Mouse (Mus musculus): ENCODE data around the gene Plscr5.
"Not testable (repeated sequence)": the region's sequence is repeated elsewhere in the genome, so short reads cannot be mapped to it uniquely, and the experiment has no call there.

The Plscr5 gene

DNA sequence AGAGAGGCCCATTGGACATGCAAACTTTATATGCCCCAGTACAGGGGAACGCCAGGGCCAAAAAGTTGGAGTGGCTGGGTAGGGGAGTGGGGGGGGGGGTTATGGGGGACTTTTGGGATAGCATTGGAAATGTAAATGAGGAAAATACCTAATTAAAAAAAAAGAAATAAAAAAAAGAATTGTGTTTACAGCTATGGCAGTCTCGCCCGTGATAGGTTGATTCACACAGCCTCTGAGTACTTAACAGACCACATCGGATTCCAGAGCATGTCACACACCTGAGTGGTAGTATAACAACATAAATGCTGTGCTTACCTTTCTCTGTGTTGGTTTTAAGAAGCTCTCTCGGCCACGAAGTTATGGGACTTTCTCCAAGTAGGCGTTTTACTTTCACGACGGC is at the start of gene Plscr5:
TSS of gene Plscr5 (plus strand) at position 301 of the 400 bp plus-strand sequence.
- DNase-seq (ENCODE audit: low spot score in 2 of 2), result not testable (repeated sequence)

DNA sequence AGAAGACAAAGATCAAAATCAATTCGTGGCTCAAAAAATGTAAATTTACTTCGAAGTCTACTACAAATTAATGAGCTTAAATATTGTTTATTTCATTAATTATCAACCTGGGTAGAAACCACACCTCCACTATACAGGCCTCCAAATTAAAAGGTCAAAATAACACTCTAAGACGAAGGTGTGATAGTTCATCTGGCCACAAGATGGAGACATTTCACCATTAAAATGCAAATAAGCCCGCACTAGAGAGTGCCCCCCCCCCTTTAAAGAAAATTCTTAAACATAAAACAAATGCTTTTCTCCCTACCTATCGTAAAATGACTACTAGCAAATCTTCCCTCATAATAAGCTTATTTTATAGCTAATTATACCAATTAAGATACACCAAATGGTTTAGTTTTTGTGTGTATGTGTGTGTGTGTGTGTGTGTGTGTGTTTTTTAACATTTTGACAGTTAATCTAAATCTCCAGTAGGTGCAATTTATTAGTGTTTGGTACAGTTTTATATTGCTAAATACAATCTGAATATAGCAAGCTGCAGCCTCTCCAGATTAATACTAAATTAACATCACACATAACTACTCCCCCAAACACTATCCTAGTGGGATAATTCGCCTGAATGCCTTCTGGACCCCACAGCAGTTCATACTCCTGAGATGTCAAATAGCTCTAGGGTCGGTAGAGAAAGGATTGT is 45.0 kb upstream of the Plscr5 start:
- DNase-seq (ENCODE audit: low spot score in 2 of 2), result no peak

- no peak for DNase-seq (ENCODE audit: low spot score in 2 of 2)
These were observed 30.5 kb upstream of the Plscr5 start for GRCm38 (mm10) chr9:92162213-92162612.

- DNase-seq (ENCODE audit: low spot score in 2 of 2), result no peak
These were observed 19.3 kb upstream of the Plscr5 start for GRCm38 (mm10) chr9:92173318-92173985.

- peak; percentile 61 to 82 for DNase-seq (ENCODE audit: low spot score in 2 of 2)
These were observed 18.3 kb upstream of the Plscr5 start for GRCm38 (mm10) chr9:92174176-92175075.

DNA sequence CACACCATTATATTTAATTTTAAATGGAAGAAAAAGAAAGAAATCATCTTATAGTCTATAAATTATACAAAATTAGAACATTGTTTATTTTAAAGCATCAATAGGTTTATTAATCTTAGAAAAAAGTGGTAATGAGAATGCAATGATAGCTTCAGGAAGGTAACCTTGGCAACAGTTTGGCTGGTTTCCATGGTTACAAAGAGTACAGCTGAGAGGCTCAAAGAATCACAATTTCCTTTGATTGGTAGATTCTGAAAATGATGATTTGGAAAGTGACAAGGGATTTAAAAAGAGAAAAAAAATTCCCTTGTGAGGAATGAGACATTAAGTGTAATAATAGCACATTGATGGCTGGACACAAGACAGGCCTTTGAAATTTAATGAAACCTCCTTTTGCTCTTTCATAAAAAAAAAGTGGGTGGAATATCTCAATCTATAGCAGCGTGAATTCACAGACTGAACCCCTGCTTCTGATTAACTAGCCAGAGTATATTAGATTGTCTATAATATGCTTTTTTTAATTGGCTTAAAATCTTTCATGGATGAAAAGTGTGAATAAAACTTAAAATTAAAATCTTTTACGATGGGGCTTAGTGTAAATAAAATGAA is 13.8 kb upstream of the Plscr5 start:
- DNase-seq (ENCODE audit: low spot score in 2 of 2), result peak; percentile 61 to 74

DNA sequence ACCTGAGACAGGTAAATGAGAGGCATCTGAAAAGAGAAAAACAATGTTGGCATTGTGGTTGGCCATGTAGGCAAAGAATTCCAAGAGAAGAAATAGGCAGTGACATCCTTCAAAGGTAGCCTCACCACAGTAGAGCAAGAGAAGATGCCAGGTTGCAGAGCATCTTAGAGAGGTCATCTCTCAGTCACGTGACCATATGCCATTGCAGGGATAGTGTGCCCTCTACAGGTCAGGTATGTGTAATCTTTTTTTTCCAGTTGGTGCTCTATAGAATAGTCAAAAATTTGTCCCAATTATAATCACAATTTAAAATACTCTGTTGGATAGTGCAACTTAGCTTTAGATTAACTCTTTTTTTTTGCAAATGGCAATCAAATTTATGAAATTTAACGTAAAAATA is 1.4 kb upstream of the Plscr5 start:
- no peak for DNase-seq (ENCODE audit: low spot score in 2 of 2)

GRCm38 (mm10) chr9:92198408-92198807 is 5.7 kb downstream of the Plscr5 start:
- peak; percentile 27 to 29 for DNase-seq (ENCODE audit: low spot score in 2 of 2)

- no peak for DNase-seq (ENCODE audit: low spot score in 2 of 2)
These were observed 6.8 kb downstream of the Plscr5 start for GRCm38 (mm10) chr9:92199564-92199963.

GRCm38 (mm10) chr9:92204397-92204796 is 11.7 kb downstream of the Plscr5 start:
- no peak for DNase-seq (ENCODE audit: low spot score in 2 of 2)

GRCm38 (mm10) chr9:92207307-92207706 is 14.6 kb downstream of the Plscr5 start:
- peak; percentile 52 to 75 for DNase-seq (ENCODE audit: low spot score in 2 of 2)

- DNase-seq (ENCODE audit: low spot score in 2 of 2), result no peak
These were observed 15.0 kb downstream of the Plscr5 start for GRCm38 (mm10) chr9:92207757-92208156.

GRCm38 (mm10) chr9:92209850-92210249 is 17.1 kb downstream of the Plscr5 start:
- DNase-seq (ENCODE audit: low spot score in 2 of 2), result no peak

DNA sequence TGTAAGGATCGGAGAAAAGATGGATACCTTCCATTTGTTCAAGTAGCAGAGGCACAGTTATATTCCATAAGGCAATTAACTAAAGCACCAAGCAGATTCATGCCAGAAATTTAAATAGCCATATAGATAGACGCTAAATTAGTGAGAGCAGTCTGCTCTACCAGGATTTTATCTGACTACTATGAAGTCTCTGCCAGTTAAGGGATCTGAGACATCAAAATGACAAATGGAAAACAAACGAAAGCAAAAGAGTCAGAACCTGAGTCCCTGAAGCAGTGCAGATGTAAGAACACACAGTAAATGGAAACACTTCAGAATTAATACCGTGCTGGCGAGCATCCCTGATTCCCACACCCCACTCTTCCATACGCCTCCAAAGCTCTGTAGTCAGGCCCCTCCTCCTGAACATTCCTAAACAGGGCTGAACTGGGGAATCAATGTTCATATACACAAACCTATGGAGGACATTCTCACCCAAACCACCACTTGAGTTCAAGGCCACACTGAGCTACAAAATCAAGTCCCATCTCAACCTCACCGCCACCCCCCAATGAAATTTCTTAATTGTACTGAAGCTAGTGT is 17.7 kb downstream of the Plscr5 start:
- DNase-seq (ENCODE audit: low spot score in 2 of 2), result no peak

DNA sequence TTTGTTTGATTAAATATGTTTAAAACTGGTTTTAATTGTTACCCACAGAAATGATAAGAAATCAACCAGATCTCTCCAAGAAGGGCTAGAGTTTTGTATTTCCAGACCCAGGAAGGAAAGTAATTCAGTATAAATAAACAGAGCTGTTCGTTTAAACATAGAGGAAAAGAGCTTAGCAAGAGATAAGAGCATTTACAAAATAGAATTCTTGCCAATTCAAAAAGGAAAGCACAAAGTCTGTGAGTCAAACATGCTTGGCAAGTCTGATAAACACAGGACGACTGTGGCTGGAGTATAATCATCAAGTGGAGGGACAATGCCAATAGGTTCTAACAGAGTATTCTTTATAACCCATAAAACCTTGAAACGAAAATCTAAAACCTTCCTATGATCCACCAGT is 18.3 kb downstream of the Plscr5 start:
- DNase-seq (ENCODE audit: low spot score in 2 of 2), result no peak

DNA sequence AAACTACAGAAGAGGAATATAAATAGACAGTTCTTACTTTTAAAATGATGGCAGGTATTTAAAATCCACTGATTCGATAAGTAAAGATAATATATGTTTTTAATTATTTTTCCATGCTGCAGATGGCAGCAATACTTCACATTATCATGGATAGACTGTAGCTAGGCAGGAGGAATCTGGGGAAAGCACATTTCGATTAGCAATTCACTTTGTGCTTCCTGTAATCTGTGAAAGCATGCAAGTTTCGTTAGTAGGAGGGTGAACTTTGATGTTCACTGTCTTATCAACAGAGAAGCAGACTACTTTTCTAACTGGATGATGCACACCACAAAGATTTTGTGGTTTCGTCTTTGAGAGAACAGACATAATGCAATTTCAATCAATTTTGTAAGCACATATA is 24.7 kb downstream of the Plscr5 start:
- DNase-seq (ENCODE audit: low spot score in 2 of 2), result no peak

- no peak for DNase-seq (ENCODE audit: low spot score in 2 of 2)
These were observed 25.2 kb downstream of the Plscr5 start for GRCm38 (mm10) chr9:92217896-92218295.

DNA sequence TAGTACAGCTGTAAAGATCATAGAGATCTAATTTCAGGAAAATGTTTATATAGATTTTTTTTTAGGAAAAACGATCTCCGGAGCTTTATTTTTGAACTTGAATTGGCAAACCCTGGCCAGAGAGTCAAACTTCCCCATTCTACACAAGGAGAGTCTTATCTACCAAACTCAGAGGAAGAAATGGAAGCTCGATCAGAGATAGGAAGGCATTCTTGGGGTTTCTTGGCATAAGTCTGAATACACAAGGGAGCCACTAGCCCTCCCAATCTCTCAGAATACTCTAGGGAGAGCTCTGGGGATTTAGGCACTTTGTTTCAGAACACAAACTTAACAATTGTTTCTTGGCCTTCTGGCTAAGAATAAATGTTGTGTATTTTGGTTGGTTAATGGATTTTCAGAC is 27.4 kb downstream of the Plscr5 start:
- no peak for DNase-seq (ENCODE audit: low spot score in 2 of 2)

DNA sequence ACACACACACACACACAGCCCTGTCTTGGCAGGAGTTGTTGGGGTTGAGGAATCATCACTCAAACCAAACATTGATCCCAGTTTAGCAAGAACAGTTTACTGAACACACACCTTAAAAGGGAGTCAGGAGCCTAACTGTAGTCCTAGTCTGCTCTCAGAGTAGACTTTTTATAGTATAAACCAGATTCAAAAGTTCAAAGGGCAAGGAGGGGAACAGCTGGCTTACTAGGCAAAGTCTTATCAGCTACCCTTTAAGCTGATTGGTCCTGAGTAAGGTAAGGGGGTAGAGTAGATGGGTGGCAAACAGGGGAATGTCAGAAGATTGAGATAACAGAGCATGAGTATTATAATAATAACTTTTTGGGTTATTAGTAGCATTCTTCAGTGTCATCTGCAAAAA is 28.7 kb downstream of the Plscr5 start:
- no peak for DNase-seq (ENCODE audit: low spot score in 2 of 2)

- no peak for DNase-seq (ENCODE audit: low spot score in 2 of 2)
These were observed 32.0 kb downstream of the Plscr5 start for GRCm38 (mm10) chr9:92224598-92225231.

DNA sequence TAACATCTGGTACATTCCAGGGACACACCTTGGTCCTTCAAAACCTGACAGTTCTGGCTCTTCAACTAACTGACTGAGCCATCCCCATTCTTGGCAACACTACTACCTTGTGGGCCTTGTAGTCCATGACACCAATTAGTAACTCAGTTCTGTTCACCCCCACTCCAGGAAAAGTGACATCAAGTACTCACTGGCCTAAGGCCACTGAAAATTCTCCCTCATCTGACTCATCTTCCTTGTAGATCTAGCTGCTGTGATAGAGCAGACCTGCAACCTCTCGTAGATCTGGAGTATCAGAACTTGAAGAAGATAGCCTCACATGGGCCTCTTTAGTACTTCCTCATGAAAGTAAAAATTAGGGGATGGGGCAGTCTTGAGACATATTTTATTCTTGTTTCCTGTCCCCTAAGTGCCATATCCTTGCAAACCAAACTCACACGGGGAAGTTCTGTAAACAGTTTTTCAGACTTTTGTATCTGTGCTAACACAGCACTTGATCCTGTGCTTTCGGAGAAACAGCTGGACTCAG is 33.5 kb downstream of the Plscr5 start:
- DNase-seq (ENCODE audit: low spot score in 2 of 2), result no peak
